Mouse (Mus musculus) adrenal gland, postnatal 14 days (tissue): Measurements from ENCODE around the gene Foxp4. TPM values are rescaled to one million over a fixed set of nuclear protein-coding genes. Genes with fewer than 3 reads are reported as not detected.

Experiments used
- total RNA-seq: library from RNA; stranded (reverse); gene quantifications from 2 replicates; pipeline ENCODE4 v1.2.3, GENCODE M21; 2021

The Foxp4 gene
- total RNA-seq, 1 experiment from 2014 or later: 20.6 TPM

Other genes starting within 250 kb of the Foxp4 start
- gene Tomm6, start 236.3 kb downstream of the Foxp4 start, total RNA-seq: 196 and 198 TPM in 2 replicates
- gene Frs3, start 235.6 kb downstream of the Foxp4 start, total RNA-seq: 3.8 and 4.8 TPM in 2 replicates
- gene Gm21981, start 230.2 kb downstream of the Foxp4 start, total RNA-seq: 0.90 and 1.4 TPM in 2 replicates
- 4.5 and 4.8 TPM in 2 replicates for gene Prickle4, start 229.9 kb downstream of the Foxp4 start, total RNA-seq
- not detected in 2 replicates for gene Pgc, start 197.8 kb downstream of the Foxp4 start, total RNA-seq
- gene Tfeb, start 187.6 kb downstream of the Foxp4 start, total RNA-seq: 18.9 and 22.3 TPM in 2 replicates
- 3.9 and 4.3 TPM in 2 replicates for gene Mdfi, start 90.0 kb downstream of the Foxp4 start, total RNA-seq
- gene 1700122O11Rik, start 113.6 kb upstream of the Foxp4 start, total RNA-seq: not detected in 2 replicates
- not detected in 2 replicates for gene 1700067P10Rik, start 164.7 kb upstream of the Foxp4 start, total RNA-seq
- 0.15 TPM in 1 of 2 replicates, not detected in the other for gene 9830107B12Rik, start 221.6 kb upstream of the Foxp4 start, total RNA-seq
- 0.38 TPM in 1 of 2 replicates, not detected in the other for gene A530064D06Rik, start 242.6 kb upstream of the Foxp4 start, total RNA-seq